Mouse (Mus musculus): ENCODE results near the gene Golga5.

GRCm38 (mm10) chr12:102461177-102461576 lies 7.8 kb upstream of the Golga5 start:
- TF ChIP-seq USF1 (IDR thresholded peaks at IDR 0.05; ENCODE audit: low read depth, low read length), result no peak
- TF ChIP-seq MYC (IDR thresholded peaks at IDR 0.05; ENCODE audit: low read depth, low read length), result no peak
- no peak for TF ChIP-seq CHD1 (IDR thresholded peaks at IDR 0.05; ENCODE audit: low read depth, low read length)
- peak in 1 of 2 experiments; percentile 90; a peak in 2 of 4 replicates for TF ChIP-seq CTCF (conservative IDR thresholded peaks at IDR 0.05 in 1 of 2, IDR thresholded peaks at IDR 0.05 in 1 of 2; ENCODE audit: low read depth in 2 of 2, low read length in 2 of 2)
- TF ChIP-seq ZC3H11A (IDR thresholded peaks at IDR 0.05; ENCODE audit: low read depth, low read length), result peak; percentile 82
- no peak for TF ChIP-seq HCFC1 (IDR thresholded peaks at IDR 0.05; ENCODE audit: low read depth, low read length)
- no peak for TF ChIP-seq TCF12 (IDR thresholded peaks at IDR 0.05; ENCODE audit: low read depth, low read length)
- TF ChIP-seq RCOR1 (conservative IDR thresholded peaks at IDR 0.05; ENCODE audit: low read depth, low read length), result no peak
- no peak for TF ChIP-seq E2F4 (IDR thresholded peaks at IDR 0.05; ENCODE audit: insufficient replicate concordance, low read depth, low read length)
- TF ChIP-seq POLR2A (IDR thresholded peaks at IDR 0.05; ENCODE audit: low read depth, low read length), result no peak
- TF ChIP-seq RAD21 (IDR thresholded peaks at IDR 0.05; ENCODE audit: low read depth, low read length), result peak; percentile 92
- TF ChIP-seq EP300 (IDR thresholded peaks at IDR 0.05; ENCODE audit: low read length), result no peak
